Mouse (Mus musculus) C2C12 (cell line): ENCODE measurements around the gene Klk15. TPM values are rescaled to one million over a fixed set of nuclear protein-coding genes. Genes with fewer than 3 reads are reported as not detected.
"Not testable (repeated sequence)": the region's sequence is repeated elsewhere in the genome, so short reads cannot be mapped to it uniquely, and the experiment has no call there.

Source experiments
- H3K27me3 ChIP-seq: one replicate; pipeline ENCODE4 v1.6.1; 2011; ENCODE audit not compliant: control insufficient read depth, insufficient read depth, insufficient read length
- H3K36me3 ChIP-seq: one replicate; pipeline ENCODE4 v1.6.1; 2011; ENCODE audit not compliant: control insufficient read depth, insufficient read depth
- H3K4me3 ChIP-seq: one replicate; pipeline ENCODE4 v1.5.1; 2011; ENCODE audit warnings: mild to moderate bottlenecking, control low read depth; ENCODE audit not compliant: poor library complexity, insufficient read depth, severe bottlenecking
- H3K79me2 ChIP-seq: one replicate; pipeline ENCODE4 v1.6.1; 2011; ENCODE audit not compliant: control insufficient read depth, insufficient read depth
- H3K79me3 ChIP-seq: one replicate; pipeline ENCODE4 v1.6.1; 2011; ENCODE audit warnings: low read depth, control low read depth
- H3ac ChIP-seq: one replicate; pipeline ENCODE3; 2011; ENCODE audit warnings: low read depth; ENCODE audit not compliant: control insufficient read depth, insufficient read length
- CEBPB ChIP-seq: IDR thresholded peaks from one replicate; pipeline ENCODE4 v1.6.1; 2011; ENCODE audit warnings: low read depth, mild to moderate bottlenecking, control low read depth, moderate library complexity
- CTCF ChIP-seq: IDR thresholded peaks from one replicate; pipeline ENCODE4 v1.5.1; 2011; ENCODE audit not compliant: control insufficient read depth, insufficient read depth, insufficient read length
- FOSL1 ChIP-seq: IDR thresholded peaks from one replicate; pipeline ENCODE4 v1.8.0; 2011; ENCODE audit warnings: mild to moderate bottlenecking, low read length; ENCODE audit not compliant: poor library complexity, insufficient read depth, severe bottlenecking
- MAX ChIP-seq: IDR thresholded peaks from one replicate; pipeline ENCODE4 v1.6.1; 2011; ENCODE audit warnings: mild to moderate bottlenecking, control low read depth
- MYOD1 ChIP-seq: IDR thresholded peaks from one replicate; pipeline ENCODE4 v1.6.1; 2011; ENCODE audit warnings: low read depth; ENCODE audit not compliant: control insufficient read depth, insufficient read length
- MYOG ChIP-seq: IDR thresholded peaks from one replicate; pipeline ENCODE4 v1.6.1; 2011; ENCODE audit not compliant: control insufficient read depth, insufficient read length; ENCODE audit errors: extremely low read depth
- USF1 ChIP-seq: IDR thresholded peaks from one replicate; pipeline ENCODE4 v1.6.1; 2011; ENCODE audit warnings: low read depth, mild to moderate bottlenecking, control low read depth, moderate library complexity
- polyA plus RNA-seq: library from polyadenylated mRNA; unstranded; fragments of >200 nt; fragmentation: generic; extraction: Trizol; gene quantifications from one replicate; pipeline ENCODE4 v1.2.1, GENCODE M21; 2012; ENCODE audit warnings: missing spikeins

Gene Klk15
- polyA plus RNA-seq, 1 experiment: not detected

- H3K4me3 ChIP-seq: no peak overlapping the region
- no peaks in the 10 kb centered on the region for H3K79me2 ChIP-seq
- H3K36me3 ChIP-seq: no peaks in the 10 kb centered on the region
- TF ChIP-seq CTCF (no peak), CEBPB (no peak), MYOG (no peak), USF1 (no peak), FOSL1 (no peak), MAX (no peak), MYOD1 (no peak)
- H3ac ChIP-seq: no peak overlapping the region
- H3K27me3 ChIP-seq: no peaks in the 10 kb centered on the region
- no peaks in the 10 kb centered on the region for H3K79me3 ChIP-seq
Observed at GRCm38 (mm10) chr7:43952703-43953102, 19.2 kb downstream of the Klk15 start.

- Histone ChIP-seq H3K79me2 (no peaks in the 10 kb centered on the region), H3ac (no peak within 1 kb of the TSS), H3K36me3 (no peaks in the 10 kb centered on the region), H3K27me3 (no peaks in the 10 kb centered on the region), H3K79me3 (no peaks in the 10 kb centered on the region), H3K4me3 (no peak within 1 kb of the TSS)
- TF ChIP-seq FOSL1: no peak
- no peak for TF ChIP-seq CEBPB
- TF ChIP-seq MAX: no peak
- TF ChIP-seq MYOG: no peak
- no peak for TF ChIP-seq USF1
- no peak for TF ChIP-seq CTCF
- TF ChIP-seq MYOD1: no peak
Observed at GRCm38 (mm10) chr7:43966451-43966850, 32.9 kb downstream of the Klk15 start, which contains the start of gene Klk1b1. TSS of gene Klk1b1 (plus strand) at chr7:43966751.

- no peaks in the 10 kb centered on the region for H3K27me3 ChIP-seq
- no peak overlapping the region for H3ac ChIP-seq
- TF ChIP-seq MYOD1: no peak
- TF ChIP-seq CEBPB: no peak
- no peak for TF ChIP-seq MAX
- TF ChIP-seq CTCF: no peak
- no peak for TF ChIP-seq USF1
- TF ChIP-seq MYOG: no peak
- no peak for TF ChIP-seq FOSL1
- no peaks in the 10 kb centered on the region for H3K79me3 ChIP-seq
- no peak overlapping the region for H3K4me3 ChIP-seq
- no peaks in the 10 kb centered on the region for H3K79me2 ChIP-seq
- H3K36me3 ChIP-seq: no peaks in the 10 kb centered on the region
Observed at GRCm38 (mm10) chr7:43967058-43967457, 33.5 kb downstream of the Klk15 start.

GRCm38 (mm10) chr7:43967612-43968011 lies 34.1 kb downstream of the Klk15 start:
- TF ChIP-seq MYOG (no peak), CEBPB (no peak), MYOD1 (no peak), USF1 (no peak), FOSL1 (no peak), MAX (no peak), CTCF (no peak)
- Histone ChIP-seq H3K27me3 (no peaks in the 10 kb centered on the region), H3K36me3 (no peaks in the 10 kb centered on the region), H3K79me2 (no peaks in the 10 kb centered on the region), H3ac (no peak overlapping the region), H3K79me3 (no peaks in the 10 kb centered on the region), H3K4me3 (no peak overlapping the region)

GRCm38 (mm10) chr7:43975761-43976160 lies 42.2 kb downstream of the Klk15 start, which contains the start of gene Klk1b9:
TSS of gene Klk1b9 (plus strand) at chr7:43976061.
- not testable (repeated sequence) for H3ac ChIP-seq

GRCm38 (mm10) chr7:43985657-43986056 lies 52.1 kb downstream of the Klk15 start:
- Histone ChIP-seq H3K27me3 (no peaks in the 10 kb centered on the region), H3K79me3 (no peaks in the 10 kb centered on the region), H3K4me3 (no peak overlapping the region), H3K79me2 (no peaks in the 10 kb centered on the region), H3ac (no peak overlapping the region), H3K36me3 (no peaks in the 10 kb centered on the region)
- TF ChIP-seq MYOG (no peak), USF1 (no peak), CTCF (no peak), MAX (no peak)

More at GRCm38 (mm10) chr7:43975761-43976160, 42.2 kb downstream of the Klk15 start, which contains the start of gene Klk1b9:
- not testable (repeated sequence) for H3K79me2 ChIP-seq, H3K27me3 ChIP-seq, H3K4me3 ChIP-seq, H3K36me3 ChIP-seq, H3K79me3 ChIP-seq

Other genes with a start within 250 kb of the Klk15 start
- gene Klk14, start 243.3 kb upstream of the Klk15 start, polyA plus RNA-seq: not detected
- gene Klk13, start 221.2 kb upstream of the Klk15 start, polyA plus RNA-seq: not detected
- not detected for gene Klk12, start 164.8 kb upstream of the Klk15 start, polyA plus RNA-seq
- not detected for gene Klk11, start 159.1 kb upstream of the Klk15 start, polyA plus RNA-seq
- gene Klk10, start 152.7 kb upstream of the Klk15 start, polyA plus RNA-seq: 2.1 TPM
- gene Klk9, start 141.8 kb upstream of the Klk15 start, polyA plus RNA-seq: 0.16 TPM
- 0.36 TPM for gene Klk8, start 136.2 kb upstream of the Klk15 start, polyA plus RNA-seq
- not detected for gene Klk7, start 122.4 kb upstream of the Klk15 start, polyA plus RNA-seq
- 1.1 TPM for gene Klk6, start 109.2 kb upstream of the Klk15 start, polyA plus RNA-seq
- not detected for gene Klk5, start 91.8 kb upstream of the Klk15 start, polyA plus RNA-seq
- gene Klk4, start 52.6 kb upstream of the Klk15 start, polyA plus RNA-seq: not detected
- not detected for gene Klk1b8, start 16.9 kb downstream of the Klk15 start, polyA plus RNA-seq
- not detected for gene Klk1b1, start 33.0 kb downstream of the Klk15 start, polyA plus RNA-seq
- gene Klk1b9, start 42.3 kb downstream of the Klk15 start, polyA plus RNA-seq: not detected
- not detected for gene Klk1b11, start 62.1 kb downstream of the Klk15 start, polyA plus RNA-seq
- gene Klk1b26, start 78.4 kb downstream of the Klk15 start, polyA plus RNA-seq: not detected
- gene Klk1b27, start 118.5 kb downstream of the Klk15 start, polyA plus RNA-seq: not detected
- not detected for gene Klk1b21, start 168.6 kb downstream of the Klk15 start, polyA plus RNA-seq
- gene Klk1b22, start 178.9 kb downstream of the Klk15 start, polyA plus RNA-seq: 0.19 TPM
- not detected for gene Klk1b16, start 203.0 kb downstream of the Klk15 start, polyA plus RNA-seq